Mouse (Mus musculus) hindbrain, embryonic 15.5 days (tissue): ENCODE results near the gene Rassf5. TPM values are rescaled to one million over a fixed set of nuclear protein-coding genes. Genes with fewer than 3 reads are reported as not detected.

Source experiments
- ATAC-seq: fragments of 200-750 bp; cut with Nextera tagmentation; 2 replicates; pipeline ENCODE4 v1.8.0; 2017; ENCODE audit warnings: low read depth, moderate number of reproducible peaks, moderate TSS enrichment; ENCODE audit not compliant: low FRiP score
- H3K27ac ChIP-seq: fragments of 300-500 bp; sonication (generic); replicated peaks from 2 replicates; pipeline ENCODE4 v1.5.1; 2015; ENCODE audit warnings: mild to moderate bottlenecking, inconsistent platforms
- H3K27me3 ChIP-seq: fragments of 300-500 bp; sonication (generic); 2 replicates; pipeline ENCODE4 v1.6.1; 2015; ENCODE audit warnings: control low read depth, inconsistent platforms
- H3K36me3 ChIP-seq: fragments of 300-500 bp; sonication (generic); 2 replicates; pipeline ENCODE4 v1.6.1; 2015; ENCODE audit warnings: control low read depth, inconsistent platforms
- H3K4me1 ChIP-seq: fragments of 300-500 bp; sonication (generic); replicated peaks from 2 replicates; pipeline ENCODE4 v1.6.1; 2015; ENCODE audit warnings: control low read depth, inconsistent platforms
- H3K4me2 ChIP-seq: fragments of 300-500 bp; sonication (generic); 2 replicates; pipeline ENCODE4 v1.6.1; 2015; ENCODE audit warnings: moderate library complexity, mild to moderate bottlenecking, inconsistent platforms
- H3K4me3 ChIP-seq: fragments of 300-500 bp; sonication (generic); 2 replicates; pipeline ENCODE4 v1.5.1; 2015; ENCODE audit warnings: mild to moderate bottlenecking, inconsistent platforms
- H3K9ac ChIP-seq: fragments of 300-500 bp; sonication (generic); 2 replicates; pipeline ENCODE4 v1.6.1; 2015; ENCODE audit warnings: inconsistent platforms
- H3K9me3 ChIP-seq: fragments of 300-500 bp; sonication (generic); 2 replicates; pipeline ENCODE4 v1.6.1; 2016; ENCODE audit warnings: control low read depth, inconsistent platforms
- WGBS: fragments of 180-500 bp; shearing (Covaris S2); methylation state at CpG from one replicate; pipeline ENCODE4 v1.1.7; 2015; 5-methylcytosine and 5-hydroxymethylcytosine counted together
- polyA plus RNA-seq: library from polyadenylated mRNA; unstranded; fragments of >200 nt; fragmentation: Nextera tagmentation; extraction: Ambion mirVana; gene quantifications from 2 replicates; pipeline ENCODE4 v1.2.1, GENCODE M21; 2015

Rassf5 gene
- polyA plus RNA-seq, 1 experiment from 2014 or later: 4.8 TPM

- no peaks in the 10 kb centered on the region for H3K9me3 ChIP-seq
- no peaks in the 10 kb centered on the region for H3K36me3 ChIP-seq
- H3K27me3 ChIP-seq: no peaks in the 10 kb centered on the region
- ATAC-seq: no peak
- no peak overlapping the region for H3K4me3 ChIP-seq
- no peak overlapping the region for H3K9ac ChIP-seq
- H3K4me1 ChIP-seq: peaks cover 37% of the 10 kb centered on the region
- peak overlapping the region; percentile 98 for H3K4me2 ChIP-seq
- WGBS: 14% methylated on average over 7 of the region's 7 CpGs
- H3K27ac ChIP-seq: peak overlapping the region; percentile 45; the same call in 1 of the 2 replicates
These were observed 1.7 kb upstream of the Rassf5 start for GRCm38 (mm10) chr1:131246433-131247395.

- Histone ChIP-seq H3K9ac (peak overlapping the region; percentile 86; the same call in 1 of the 2 replicates), H3K4me2 (peak overlapping the region; percentile 98), H3K4me3 (peak overlapping the region; percentile 89), H3K4me1 (peaks cover 40% of the 10 kb centered on the region), H3K36me3 (no peaks in the 10 kb centered on the region), H3K27me3 (no peaks in the 10 kb centered on the region), H3K27ac (peak overlapping the region; percentile 45; the same call in 1 of the 2 replicates), H3K9me3 (no peaks in the 10 kb centered on the region)
- 7% methylated on average over 9 of the region's 9 CpGs for WGBS
- ATAC-seq: peak; percentile 45; the same call in 1 of the 2 replicates
These were observed 868 bp upstream of the Rassf5 start for GRCm38 (mm10) chr1:131245926-131246325.

GRCm38 (mm10) chr1:131244536-131245088 lies 446 bp downstream of the Rassf5 start:
- ATAC-seq: peak; percentile 10
- 0% methylated on average over 57 of the region's 57 CpGs for WGBS
- H3K27me3 ChIP-seq: no peaks in the 10 kb centered on the region

GRCm38 (mm10) chr1:131242956-131243355 lies 2.1 kb downstream of the Rassf5 start:
- Histone ChIP-seq H3K36me3 (no peaks in the 10 kb centered on the region), H3K4me3 (no peak overlapping the region; the same call in 1 of the 2 replicates), H3K4me1 (peaks cover 68% of the 10 kb centered on the region), H3K4me2 (peak overlapping the region; percentile 98), H3K27ac (no peak overlapping the region), H3K27me3 (no peaks in the 10 kb centered on the region), H3K9ac (no peak overlapping the region), H3K9me3 (no peaks in the 10 kb centered on the region)
- ATAC-seq: no peak
- 71% methylated on average over 6 of the region's 6 CpGs for WGBS

More at GRCm38 (mm10) chr1:131244536-131245088, 446 bp downstream of the Rassf5 start:
- Histone ChIP-seq H3K9ac (peak overlapping the region; percentile 86), H3K9me3 (no peaks in the 10 kb centered on the region), H3K4me3 (peak overlapping the region; percentile 89), H3K27ac (peak overlapping the region; percentile 56), H3K4me2 (peak overlapping the region; percentile 98), H3K4me1 (peaks cover 53% of the 10 kb centered on the region), H3K36me3 (no peaks in the 10 kb centered on the region)

GRCm38 (mm10) chr1:131239576-131240193 lies 5.4 kb downstream of the Rassf5 start:
- Histone ChIP-seq H3K27me3 (no peaks in the 10 kb centered on the region), H3K9me3 (no peaks in the 10 kb centered on the region), H3K4me1 (peaks cover 49% of the 10 kb centered on the region), H3K36me3 (no peaks in the 10 kb centered on the region), H3K4me2 (0 out of 2 replicates have a peak overlapping the region, but pooled peaks have one; percentile 3), H3K9ac (no peak overlapping the region), H3K27ac (peak overlapping the region; percentile 71), H3K4me3 (no peak overlapping the region)
- WGBS: 35% methylated on average over 12 of the region's 12 CpGs
- ATAC-seq: peak; percentile 57

- no peaks in the 10 kb centered on the region for H3K36me3 ChIP-seq
- no peaks in the 10 kb centered on the region for H3K27me3 ChIP-seq
- peak overlapping the region; percentile 71 for H3K27ac ChIP-seq
- no peak overlapping the region for H3K4me3 ChIP-seq
- H3K9ac ChIP-seq: no peak overlapping the region
- ATAC-seq: no peak
- H3K4me1 ChIP-seq: peaks cover 42% of the 10 kb centered on the region
- no peak overlapping the region for H3K4me2 ChIP-seq
- WGBS: 54% methylated on average over 8 of the region's 8 CpGs
- H3K9me3 ChIP-seq: no peaks in the 10 kb centered on the region
These were observed 6.1 kb downstream of the Rassf5 start for GRCm38 (mm10) chr1:131238931-131239381.

GRCm38 (mm10) chr1:131236077-131236476 lies 9.0 kb downstream of the Rassf5 start:
- ATAC-seq: no peak
- Histone ChIP-seq H3K36me3 (no peaks in the 10 kb centered on the region), H3K4me1 (peaks cover 30% of the 10 kb centered on the region), H3K27me3 (no peaks in the 10 kb centered on the region), H3K9ac (no peak overlapping the region), H3K27ac (no peak overlapping the region), H3K9me3 (no peaks in the 10 kb centered on the region), H3K4me3 (no peak overlapping the region), H3K4me2 (no peak overlapping the region)
- 82% methylated on average over 7 of the region's 7 CpGs for WGBS

- H3K27ac ChIP-seq: no peak overlapping the region
- no peak overlapping the region for H3K9ac ChIP-seq
- H3K4me2 ChIP-seq: no peak overlapping the region
- ATAC-seq: no peak
- 65% methylated on average over 12 of the region's 12 CpGs for WGBS
- no peaks in the 10 kb centered on the region for H3K27me3 ChIP-seq
- no peaks in the 10 kb centered on the region for H3K9me3 ChIP-seq
- H3K4me1 ChIP-seq: peaks cover 4% of the 10 kb centered on the region
- no peaks in the 10 kb centered on the region for H3K36me3 ChIP-seq
- no peak overlapping the region for H3K4me3 ChIP-seq
These were observed 11.5 kb downstream of the Rassf5 start for GRCm38 (mm10) chr1:131233527-131233926.

- Histone ChIP-seq H3K9me3 (no peaks in the 10 kb centered on the region), H3K27ac (no peak overlapping the region), H3K36me3 (no peaks in the 10 kb centered on the region), H3K4me3 (no peak overlapping the region), H3K4me1 (0 out of 2 replicates have a peak, but pooled peaks cover 5% of the 10 kb centered on the region), H3K4me2 (no peak overlapping the region), H3K27me3 (no peaks in the 10 kb centered on the region), H3K9ac (no peak overlapping the region)
- ATAC-seq: no peak
- 87% methylated on average over 5 of the region's 5 CpGs for WGBS
These were observed 16.4 kb downstream of the Rassf5 start for GRCm38 (mm10) chr1:131228659-131229058.

- no peak overlapping the region for H3K4me2 ChIP-seq
- H3K4me3 ChIP-seq: no peak overlapping the region
- no peaks in the 10 kb centered on the region for H3K27me3 ChIP-seq
- no peaks in the 10 kb centered on the region for H3K9me3 ChIP-seq
- H3K36me3 ChIP-seq: no peaks in the 10 kb centered on the region
- ATAC-seq: no peak
- no peak overlapping the region for H3K9ac ChIP-seq
- H3K27ac ChIP-seq: no peak overlapping the region
- WGBS: 68% methylated on average over 7 of the region's 7 CpGs
- 0 out of 2 replicates have a peak, but pooled peaks cover 5% of the 10 kb centered on the region for H3K4me1 ChIP-seq
These were observed 16.8 kb downstream of the Rassf5 start for GRCm38 (mm10) chr1:131228225-131228624.

GRCm38 (mm10) chr1:131224848-131225471 lies 20.1 kb downstream of the Rassf5 start:
- WGBS: 50% methylated on average over 12 of the region's 12 CpGs
- Histone ChIP-seq H3K36me3 (no peaks in the 10 kb centered on the region), H3K4me3 (no peak overlapping the region), H3K27me3 (no peaks in the 10 kb centered on the region), H3K9ac (no peak overlapping the region), H3K4me2 (no peak overlapping the region), H3K9me3 (no peaks in the 10 kb centered on the region), H3K27ac (no peak overlapping the region), H3K4me1 (0 out of 2 replicates have a peak, but pooled peaks cover 5% of the 10 kb centered on the region)
- ATAC-seq: peak; percentile 70; the same call in 1 of the 2 replicates
